Mouse (Mus musculus) forelimb bud, embryonic 11.5 days (tissue): ENCODE results near the gene Fstl4.

Experiments used
- DNase-seq: peaks from one replicate; pipeline ENCODE4 v3.0.0-alpha.2; 2012; ENCODE audit warnings: low read depth, low spot score

Fstl4 gene

DNA sequence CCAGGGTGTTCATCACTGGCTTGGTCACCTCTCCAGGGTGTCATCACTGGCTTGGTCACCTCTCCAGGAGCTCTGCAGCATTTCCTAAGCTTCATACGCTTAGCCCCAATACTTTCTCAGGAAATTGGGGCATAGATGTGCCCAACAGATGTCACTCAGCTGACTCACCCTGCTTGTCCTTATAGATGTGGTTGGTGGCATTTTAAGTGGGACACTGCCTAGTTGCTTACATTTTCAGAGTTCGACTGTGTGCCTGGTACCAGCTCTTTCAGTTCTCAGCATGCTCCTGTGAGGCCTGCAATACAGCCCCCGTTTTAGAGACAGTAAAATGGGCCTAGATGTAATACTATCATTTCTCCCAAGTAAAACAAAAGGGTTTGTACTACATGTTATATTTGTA, 8.6 kb downstream of the Fstl4 start:
- DNase-seq: no peak

DNA sequence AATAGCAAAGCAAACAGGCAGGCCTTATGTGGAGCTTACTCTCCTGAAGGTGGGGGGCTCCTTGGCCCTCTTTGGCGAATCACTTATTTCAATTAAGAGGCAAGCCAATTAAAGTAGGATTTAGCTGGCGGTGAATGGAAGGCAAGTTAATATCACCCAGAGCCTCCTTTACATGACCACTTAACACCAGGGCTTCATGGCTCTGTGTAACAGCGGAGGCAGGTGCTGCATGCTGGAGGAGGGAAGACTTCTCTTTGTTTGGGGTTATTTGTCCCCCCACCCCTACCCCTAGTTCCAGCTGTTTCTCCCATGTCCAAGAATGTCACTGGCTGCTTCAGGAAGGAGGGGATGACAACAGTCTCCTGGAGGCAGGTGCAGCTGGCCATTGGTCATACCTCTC, 10.9 kb downstream of the Fstl4 start:
- DNase-seq: no peak

DNA sequence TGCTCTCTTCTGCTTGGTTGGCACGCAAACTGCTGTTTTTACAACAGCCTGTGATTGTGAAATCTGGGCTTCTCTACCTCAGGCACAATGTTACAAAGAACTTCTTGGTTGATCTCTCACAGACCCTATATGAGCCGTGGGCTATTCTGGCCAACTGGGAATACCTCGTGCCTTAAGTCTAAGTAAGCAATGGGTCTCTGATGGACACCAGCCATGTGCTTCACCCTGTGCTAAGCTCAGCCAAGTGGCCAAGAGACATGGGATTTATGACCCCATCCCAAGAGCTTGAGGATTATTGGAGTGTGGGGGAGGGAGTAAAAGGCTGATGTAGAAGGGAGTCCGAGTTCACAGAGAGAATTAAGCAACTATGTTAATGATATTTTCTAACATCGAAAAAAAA, 18.0 kb downstream of the Fstl4 start:
- no peak for DNase-seq

DNA sequence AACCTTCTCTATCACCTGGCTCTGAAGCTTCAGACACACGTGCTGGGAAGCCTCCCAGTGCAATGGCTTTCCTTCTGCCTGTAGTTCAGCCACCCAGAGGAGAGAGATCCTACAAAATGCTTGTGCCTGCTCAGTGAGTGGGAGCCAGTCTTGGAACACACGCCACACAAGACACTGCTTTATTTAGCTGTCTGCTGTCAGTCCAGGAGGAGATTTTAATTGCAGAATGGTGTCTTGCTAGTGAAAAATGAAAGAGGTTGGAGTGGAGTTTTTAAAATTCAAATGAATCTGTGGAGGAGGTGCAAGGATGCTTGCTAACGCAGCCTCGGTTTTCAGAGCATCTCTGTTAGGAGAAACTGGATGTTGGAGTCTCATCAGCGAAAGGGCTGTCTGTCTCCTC, 29.9 kb downstream of the Fstl4 start:
- no peak for DNase-seq

DNA sequence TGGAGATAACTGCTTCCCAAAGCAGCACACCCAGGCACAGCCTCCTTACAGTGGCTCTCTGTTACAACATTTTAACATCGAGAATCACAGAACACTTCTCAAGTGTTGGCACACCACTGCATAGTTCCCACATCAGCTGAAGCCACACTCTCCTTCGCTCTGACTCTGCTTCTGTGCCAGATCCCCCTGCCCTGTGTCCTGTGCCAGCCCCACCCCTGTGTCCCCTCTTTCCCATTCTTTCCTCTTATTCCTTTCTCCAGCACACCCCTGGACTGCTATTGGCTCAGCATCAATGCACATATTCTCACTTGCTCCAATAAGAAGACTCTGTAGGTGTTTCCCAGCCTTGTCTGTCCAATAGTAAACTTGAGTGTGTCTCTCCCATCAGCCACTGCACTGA, 45.1 kb downstream of the Fstl4 start:
- DNase-seq: no peak

DNA sequence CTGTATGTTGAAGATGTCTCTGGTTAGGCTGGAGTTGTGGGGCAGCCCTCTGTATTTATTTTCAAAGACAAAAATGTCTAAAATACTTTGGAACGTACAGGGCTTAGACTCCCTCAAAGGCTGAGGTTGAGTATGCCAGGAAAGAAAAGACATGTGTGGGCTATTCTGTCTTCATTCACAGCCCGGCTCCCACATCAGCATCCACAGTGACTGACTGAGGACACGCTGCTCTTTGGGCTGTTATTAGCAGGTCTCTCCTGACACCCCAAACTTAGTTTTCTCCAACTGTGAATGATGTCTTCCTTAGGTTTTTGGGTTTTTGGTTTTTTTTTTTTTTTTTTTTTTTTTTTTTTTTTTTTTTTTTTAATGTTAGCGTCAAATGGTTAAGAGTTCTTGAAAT, 51.6 kb downstream of the Fstl4 start:
- no peak for DNase-seq

DNA sequence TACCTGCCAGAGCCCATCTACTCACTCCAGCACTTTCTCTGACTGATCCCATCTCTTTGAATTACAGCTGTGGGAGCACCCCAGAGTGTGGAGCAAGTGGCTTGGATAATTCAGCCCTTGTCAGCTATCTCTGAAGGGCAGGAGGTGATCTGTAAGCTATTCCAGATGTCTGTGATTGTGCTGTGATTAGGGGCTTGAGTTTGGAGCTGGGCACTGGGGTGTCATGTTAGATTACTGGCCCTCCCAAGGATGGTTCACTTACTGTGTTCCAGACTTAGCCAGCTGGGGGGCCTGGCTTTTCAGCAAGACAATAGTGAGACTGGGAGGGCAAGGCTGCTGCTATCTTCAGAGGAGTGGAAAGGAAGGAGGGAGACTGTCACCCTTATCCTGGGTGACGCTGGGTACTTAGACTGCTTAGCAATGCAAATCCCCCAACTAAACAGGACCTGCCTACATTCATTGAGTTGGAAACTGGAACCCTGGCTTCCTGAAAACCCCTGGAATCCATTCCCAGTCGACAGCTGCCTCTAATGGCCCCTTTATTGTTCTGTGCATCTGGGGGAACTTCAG, 56.0 kb downstream of the Fstl4 start:
- DNase-seq: peak; percentile 2

DNA sequence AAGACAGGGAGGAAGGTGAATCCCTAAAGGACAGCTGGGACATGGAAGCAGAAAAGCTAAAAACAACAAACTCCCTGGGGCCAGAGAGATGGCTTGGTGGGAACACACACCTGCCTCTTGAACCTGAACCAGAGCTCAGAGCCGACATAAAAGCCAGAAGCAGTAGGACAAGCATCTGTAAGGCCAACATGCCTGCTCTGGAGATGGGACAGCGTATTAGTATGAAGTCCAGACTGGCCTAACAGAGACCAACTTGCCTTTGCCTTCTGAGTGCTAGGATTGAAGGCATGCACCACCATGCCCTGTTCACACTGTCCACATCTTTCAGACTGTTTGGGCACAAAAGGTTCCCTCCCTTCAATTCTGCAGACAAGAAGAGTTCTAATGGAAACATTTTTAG, 62.2 kb downstream of the Fstl4 start:
- no peak for DNase-seq

DNA sequence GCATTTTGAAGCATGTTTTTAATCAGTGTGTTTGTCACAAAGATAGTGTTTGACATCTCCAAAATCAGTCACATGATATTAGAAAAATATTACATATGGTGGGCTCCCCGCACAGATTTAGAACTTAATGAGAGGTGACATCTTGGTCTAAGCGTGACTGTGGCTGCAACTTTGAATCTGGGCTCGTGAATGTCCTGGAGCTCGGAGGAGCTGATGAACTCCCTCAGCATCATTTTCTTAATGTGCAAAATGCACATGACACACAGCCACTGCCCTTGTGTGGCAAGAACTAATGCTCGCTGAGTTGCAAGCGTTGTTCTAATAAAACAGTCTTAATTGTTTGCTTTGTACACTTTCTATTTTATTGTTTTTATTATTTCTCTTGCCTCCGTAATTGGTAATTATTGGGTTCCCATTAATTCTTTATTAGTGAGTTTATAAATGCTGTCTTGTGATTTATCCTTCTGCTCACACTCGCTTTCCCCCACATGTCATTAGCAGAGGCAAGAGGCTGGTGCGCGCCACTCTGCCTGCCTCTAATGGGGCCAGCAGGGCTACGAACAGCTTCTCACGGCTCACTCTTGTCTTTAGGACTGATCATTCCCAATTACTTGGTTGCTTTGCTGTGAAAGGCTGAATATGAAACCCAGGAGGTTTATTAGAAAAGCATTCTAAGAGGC, 67.3 kb downstream of the Fstl4 start:
- DNase-seq: peak; percentile 14

DNA sequence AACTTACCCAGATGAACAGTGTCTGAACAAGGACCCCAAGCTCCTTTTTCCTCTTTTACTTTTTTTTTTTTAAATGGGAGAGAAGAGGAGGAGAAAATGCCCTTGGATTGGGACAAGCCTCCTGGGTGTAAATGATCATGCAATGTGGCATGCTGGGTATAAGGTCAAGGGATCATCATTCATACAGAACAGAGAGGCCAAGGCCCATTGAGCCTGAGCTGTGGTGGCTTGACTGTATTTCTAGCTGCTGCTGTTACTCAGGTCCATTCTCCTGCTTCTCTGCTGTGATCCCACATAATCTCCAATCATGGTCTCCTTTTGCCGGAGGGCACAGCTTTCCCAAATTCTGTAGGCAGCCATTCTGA, 67.9 kb downstream of the Fstl4 start:
- no peak for DNase-seq

DNA sequence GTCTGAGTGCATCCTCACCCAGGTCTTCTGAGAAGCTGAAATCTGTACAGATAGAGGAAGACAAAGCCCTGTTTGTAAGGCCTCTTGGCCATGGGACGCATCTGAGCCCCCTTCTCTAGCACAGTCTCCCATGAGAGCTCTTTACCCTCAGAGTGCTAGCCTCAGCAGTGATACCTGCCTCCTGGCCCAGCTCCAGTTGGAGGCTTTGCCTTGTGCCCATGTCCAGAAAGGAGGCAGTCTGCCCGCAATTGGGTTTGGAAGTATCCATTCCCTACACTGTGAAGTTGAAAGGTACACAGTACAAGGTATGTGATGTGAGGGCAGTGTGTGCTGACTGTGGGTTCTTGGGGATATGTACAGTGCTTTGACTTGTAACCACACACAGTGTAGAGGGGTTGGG, 84.3 kb downstream of the Fstl4 start:
- no peak for DNase-seq

DNA sequence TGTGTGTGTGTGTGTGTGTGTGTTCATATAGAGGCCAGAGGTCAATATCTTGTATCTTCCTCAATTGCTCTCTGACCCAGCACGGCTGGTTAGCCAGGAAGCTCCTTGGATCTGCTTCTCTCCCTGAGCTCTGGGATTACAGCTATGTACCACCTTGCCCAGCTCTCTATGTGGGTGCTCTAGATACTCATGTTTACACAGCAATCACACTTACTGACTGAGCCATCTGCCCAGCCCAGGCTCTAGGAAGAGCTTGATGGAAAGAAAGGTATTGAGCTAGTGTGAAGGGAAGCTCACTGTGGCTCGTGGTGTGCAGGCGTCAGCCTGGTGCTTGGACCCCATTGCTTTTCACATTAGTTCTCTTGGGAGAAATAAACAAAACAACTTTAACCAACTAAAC, 85.6 kb downstream of the Fstl4 start:
- no peak for DNase-seq

DNA sequence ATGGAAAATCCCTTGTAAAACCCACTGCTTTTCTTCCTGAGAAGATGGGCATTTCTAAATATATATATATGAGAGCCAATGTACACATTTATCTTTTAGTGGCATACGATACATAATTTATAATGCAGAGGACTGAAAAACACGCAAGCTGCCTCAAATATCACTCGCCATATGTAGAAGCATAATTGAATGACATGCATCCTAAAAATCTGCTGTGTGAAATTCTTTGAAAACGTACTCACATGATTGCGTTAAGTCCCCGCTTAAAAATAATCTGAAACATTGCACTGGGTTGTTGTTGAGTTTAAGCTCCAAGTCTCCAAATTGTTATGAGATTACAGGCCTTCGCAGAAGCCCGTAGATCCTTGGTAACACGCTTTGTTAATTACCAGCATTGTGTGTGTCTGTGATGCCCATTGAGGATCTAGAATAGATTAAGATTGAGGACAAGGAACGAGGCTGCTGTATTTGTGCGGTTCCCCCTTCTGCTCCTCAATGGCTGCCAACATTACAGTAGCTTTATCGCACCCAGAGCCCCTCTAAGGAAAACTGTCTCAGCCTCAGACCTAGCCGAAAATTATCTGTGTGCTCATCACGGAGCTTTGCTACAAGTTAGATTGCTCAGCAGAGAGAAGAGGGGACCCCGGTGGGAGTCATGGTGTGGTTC, 108.5 kb downstream of the Fstl4 start:
- DNase-seq: no peak

DNA sequence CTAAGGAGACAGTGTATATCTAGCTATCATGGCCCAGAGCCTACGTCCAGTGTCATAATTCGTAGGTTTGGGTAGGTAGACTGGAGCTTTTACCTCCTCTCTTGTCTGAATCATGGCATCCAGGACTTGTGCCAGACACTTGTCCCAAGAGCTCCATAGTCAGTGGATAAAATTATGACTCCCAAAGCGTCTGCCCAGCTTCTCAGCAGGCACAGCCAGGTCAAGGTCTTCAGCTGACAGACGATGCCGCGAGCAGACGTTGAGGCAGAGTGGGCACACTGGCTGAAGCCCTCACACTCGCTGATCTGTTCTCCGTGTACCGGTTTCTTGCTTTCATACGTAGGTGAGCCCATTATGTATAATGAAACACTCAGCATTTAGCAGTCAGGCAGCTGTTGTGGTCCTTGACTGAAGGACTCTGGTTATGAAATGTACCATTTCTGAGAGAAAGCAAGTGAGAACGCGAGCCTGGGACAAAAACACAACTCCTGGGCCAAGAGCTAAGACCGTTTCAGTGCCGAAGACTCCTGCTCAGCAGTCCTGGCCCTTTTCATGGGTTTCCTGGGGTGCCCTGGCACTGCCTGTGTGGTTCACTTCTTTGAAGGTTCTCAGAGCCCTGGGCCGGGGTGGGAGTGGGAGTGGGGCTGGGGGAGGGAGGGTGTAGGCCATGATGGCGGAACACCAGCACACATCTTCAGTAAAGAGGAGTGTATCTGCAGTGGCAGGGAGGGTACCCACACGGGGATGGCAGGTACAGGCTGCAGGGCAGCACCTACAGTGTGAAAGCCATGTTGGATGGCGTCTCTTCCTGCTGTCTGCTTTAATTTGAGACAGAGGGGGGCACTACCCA, 111.7 kb downstream of the Fstl4 start:
- DNase-seq: no peak

DNA sequence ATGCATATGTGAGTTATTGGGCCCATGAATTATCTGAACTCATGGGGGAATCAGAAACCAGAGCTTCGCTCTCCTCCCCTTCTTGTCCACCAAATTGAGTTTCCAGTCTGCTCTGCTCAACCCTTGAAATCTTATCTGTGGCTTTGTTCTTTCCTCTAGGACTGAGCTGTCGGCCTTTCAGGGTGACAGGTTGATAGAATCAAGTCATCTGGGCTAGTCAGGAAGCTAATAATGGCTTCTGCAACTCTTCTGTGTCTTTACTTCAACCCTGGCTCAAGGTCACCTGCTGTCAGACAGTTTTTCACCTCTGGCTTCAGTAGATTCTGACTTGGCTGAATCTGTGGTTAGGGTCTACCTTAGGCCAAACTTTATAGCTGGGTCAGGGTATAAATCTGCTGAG, 113.2 kb downstream of the Fstl4 start:
- no peak for DNase-seq

DNA sequence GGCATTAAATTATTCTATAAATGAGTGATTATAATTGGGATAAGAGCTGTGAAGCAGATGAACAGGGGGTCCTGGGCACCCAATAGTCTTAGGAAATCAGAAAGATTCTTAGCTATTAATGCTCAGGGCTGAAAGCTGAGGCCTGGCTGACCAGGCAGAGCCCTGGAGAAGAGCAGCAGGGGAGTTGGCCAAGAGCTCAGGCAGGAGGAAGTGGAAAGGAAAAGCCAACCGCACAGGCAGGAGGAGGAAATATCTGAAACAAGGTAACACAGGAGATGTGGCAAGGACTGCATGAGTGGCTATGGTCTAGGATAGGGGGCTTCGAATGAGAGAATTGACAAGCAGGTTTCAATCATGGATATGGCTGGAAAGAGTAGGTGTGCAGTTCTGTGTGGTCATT, 115.5 kb downstream of the Fstl4 start:
- no peak for DNase-seq

DNA sequence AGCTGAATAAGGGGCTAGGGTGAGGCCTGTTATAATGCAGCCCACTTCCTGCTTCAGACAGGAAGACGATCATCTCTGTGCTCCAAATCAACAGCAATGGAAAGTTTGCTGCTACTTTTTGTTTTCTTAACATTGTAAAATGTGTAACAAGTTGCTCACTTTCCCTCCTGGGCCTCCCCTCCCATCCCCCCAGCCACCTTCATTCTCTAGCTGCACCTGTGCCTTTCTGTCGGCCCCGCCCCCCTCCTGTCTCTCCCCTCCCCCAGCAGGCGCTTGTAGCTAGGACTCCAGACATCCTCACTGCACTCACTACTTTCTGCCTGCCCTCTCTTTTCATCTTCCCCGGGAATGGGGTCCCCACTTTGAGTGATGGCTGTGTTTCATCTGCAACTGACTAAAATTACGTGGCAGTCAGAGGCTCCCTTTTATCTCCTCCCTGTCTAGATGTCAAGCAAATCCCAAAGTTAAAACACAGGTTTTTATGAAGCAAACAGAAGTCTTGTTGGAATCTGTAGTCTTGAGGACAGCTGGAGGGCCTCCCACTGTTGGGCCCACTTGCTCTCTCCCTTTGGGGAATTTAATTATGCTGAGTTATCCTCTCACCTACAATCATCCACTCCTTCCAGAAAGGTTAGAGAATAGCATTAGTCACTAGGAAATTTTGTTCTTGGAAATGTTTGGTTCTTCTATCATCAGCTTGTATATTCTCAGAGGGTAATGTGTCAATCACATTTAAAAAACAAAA, 122.3 kb downstream of the Fstl4 start:
- no peak for DNase-seq

DNA sequence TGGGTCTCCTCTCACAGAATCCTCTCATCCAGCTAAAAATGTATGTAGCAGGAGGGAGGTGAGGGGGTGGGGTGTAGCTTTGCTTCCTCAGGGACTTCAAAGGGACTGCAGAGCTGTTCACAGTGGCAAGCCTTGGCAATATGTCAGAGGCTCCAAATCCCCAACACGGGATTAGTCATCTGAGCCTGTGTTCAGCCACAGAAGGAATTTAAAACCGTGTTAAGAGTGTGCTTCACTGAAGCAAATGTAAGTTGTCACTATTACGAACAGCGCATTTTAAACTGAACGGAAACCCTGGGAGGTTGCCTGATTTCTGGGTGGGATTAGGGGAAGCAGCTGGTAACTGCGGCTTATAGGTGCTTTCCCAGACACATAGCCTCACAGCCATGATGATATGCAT, 123.7 kb downstream of the Fstl4 start:
- DNase-seq: peak; percentile 27

DNA sequence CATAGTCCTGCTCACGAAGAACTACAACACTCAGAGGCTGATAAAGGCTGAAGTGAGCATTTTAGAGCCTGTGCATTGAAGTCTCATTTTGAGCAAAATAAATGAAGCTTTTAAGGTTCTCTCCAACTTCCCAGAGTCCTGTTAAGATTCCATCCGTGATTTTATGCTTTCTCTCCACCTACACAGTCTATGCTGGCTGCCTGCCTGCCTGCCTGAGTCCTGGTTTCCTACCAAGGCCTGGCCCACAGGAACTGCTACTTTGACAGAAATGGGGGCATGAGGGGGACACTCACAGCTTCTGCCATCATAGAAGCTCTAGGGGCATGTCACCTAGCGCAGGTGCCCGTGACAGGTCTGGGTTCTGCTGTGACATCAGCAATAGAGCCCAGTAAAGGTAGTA, 125.1 kb downstream of the Fstl4 start:
- no peak for DNase-seq

DNA sequence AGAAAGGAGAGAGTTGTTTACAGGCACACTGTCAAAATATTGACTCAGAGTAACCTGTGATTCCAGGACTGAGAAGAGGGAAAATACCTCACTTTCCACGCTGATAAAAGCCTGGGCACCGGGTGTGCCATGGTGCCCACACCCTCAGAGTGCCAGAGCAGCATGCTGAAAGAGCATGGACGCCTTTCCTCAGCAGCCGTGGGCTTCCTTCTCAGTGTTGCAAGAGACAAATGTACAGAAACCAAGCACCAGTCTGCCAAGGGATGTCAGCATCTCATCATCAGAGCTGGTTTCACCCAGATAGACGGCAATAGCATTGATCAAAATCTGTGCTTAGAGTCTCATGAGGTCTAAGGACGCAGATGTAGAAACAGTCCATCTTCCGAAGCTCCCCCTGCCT, 125.7 kb downstream of the Fstl4 start:
- no peak for DNase-seq

DNA sequence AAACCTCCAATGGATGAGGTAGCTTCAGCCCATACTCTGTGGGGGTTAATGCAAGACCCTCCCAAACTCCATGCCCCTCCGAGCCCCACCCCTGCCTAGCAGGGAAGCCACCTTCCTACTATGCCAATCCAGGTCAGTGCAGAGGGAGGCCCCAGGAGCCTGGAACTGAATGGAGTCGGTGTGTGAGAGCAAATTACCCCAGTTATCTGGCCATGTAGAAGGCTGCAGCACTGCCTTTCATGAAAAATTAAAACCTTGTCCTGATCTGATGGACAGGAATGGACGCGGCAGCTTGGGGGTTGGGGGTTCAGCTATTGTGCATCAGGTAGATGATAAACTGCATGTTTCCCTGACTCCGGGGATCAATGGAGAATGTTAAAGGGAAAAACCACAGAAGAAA, 139.7 kb downstream of the Fstl4 start:
- DNase-seq: no peak

DNA sequence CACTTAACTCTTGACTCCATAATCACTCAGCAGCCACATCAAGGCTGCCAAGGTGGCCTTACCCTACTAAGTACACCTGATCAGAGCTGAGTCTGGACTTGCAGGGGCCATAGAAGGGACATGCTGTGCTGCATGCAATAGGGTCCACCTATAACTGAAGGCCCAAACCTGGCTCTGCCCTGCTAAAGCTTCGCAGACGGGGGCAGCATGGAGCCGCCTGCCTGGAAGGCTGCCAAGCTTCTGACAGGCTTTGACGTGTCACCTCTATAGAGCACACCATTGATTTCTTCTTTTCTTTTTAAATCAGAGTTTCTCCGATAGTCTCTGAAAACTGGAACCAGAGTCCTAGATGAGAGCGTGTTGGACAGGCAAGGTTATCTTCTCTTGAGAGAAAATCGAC, 146.4 kb downstream of the Fstl4 start:
- no peak for DNase-seq
